Comparison of ENCODE assay signal across 9 mouse cellular contexts in the genomic region with DNA sequence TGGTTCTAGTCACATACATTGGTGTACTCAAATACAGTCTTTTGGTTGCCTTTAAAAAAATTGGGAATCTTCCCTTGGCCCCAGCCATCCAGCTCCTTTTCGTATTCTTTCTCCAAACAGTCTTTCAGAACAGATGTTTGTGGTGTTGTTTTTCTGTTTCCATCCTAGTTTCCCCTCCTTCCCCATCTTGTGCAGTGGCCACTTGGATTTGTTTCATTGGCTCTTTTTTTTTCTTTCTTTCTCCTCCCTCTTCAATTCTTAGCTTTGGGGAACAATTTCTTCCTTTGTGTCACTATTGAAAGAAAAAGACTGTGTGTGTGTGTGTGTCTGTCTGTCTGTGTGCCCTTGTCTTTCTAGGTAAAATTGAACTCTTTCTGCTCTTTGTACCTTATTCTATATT. TPM values are rescaled to one million over a fixed set of nuclear protein-coding genes. Genes with fewer than 3 reads are reported as not detected.
DNase-seq lines count a peak whose midpoint lies in the region; ATAC-seq and TF ChIP-seq lines count a peak whose summit lies in the region.
"Had no signal": no experiment of that assay in that cellular context is flagged by ENCODE, and none has a peak within 500 bp of the region (broad histone marks: within the 10 kb centered on the region; RNA-seq: fewer than 3 reads in every experiment).

No protein-coding gene starts in this region.

- H3K36me3 ChIP-seq in thymus, adult 2 months (ENCODE audit: control insufficient read depth, insufficient read depth, low read length) = peaks cover 29% of the 10 kb centered on the region
- H3K36me3 ChIP-seq in liver, embryonic 13.5 days = peaks cover 23% of the 10 kb centered on the region

- H3K9ac ChIP-seq in liver, embryonic 13.5 days = peak overlapping the region; percentile 78

- no peak for TF ChIP-seq CTCF in gastrocnemius, adult 2 months (IDR thresholded peaks at IDR 0.05)
- TF ChIP-seq CTCF in thymus, adult 2 months (IDR thresholded peaks at IDR 0.05; ENCODE audit: borderline replicate concordance, control insufficient read depth, extremely low read depth, insufficient read depth, low read length, poor library complexity) = no peak

- intact Hi-C loops in gastrocnemius, adult 2 months (cut with DNase I) = loop anchor here (5.0 kb wide), 2 partner anchors 33 to 292 kb away; partner anchors contain the start of gene Clk1

- peaks cover 20% of the 10 kb centered on the region for H3K4me1 ChIP-seq in thymus, adult 2 months (replicated peaks; ENCODE audit: control insufficient read depth, insufficient read depth, low read length)
- peaks cover 48% of the 10 kb centered on the region for H3K4me1 ChIP-seq in liver, embryonic 13.5 days (replicated peaks)

- no peak for ATAC-seq in liver, embryonic 13.5 days (ENCODE audit: low read depth)

- no peaks in the 10 kb centered on the region for H3K27me3 ChIP-seq in thymus, adult 2 months (ENCODE audit: control insufficient read depth, insufficient read depth, low read length)
- H3K27me3 ChIP-seq in liver, embryonic 13.5 days = no peaks in the 10 kb centered on the region

- H3K4me2 ChIP-seq in liver, embryonic 13.5 days = peak overlapping the region; percentile 77

- H3K9me3 ChIP-seq in liver, embryonic 13.5 days (replicated peaks) = no peaks in the 10 kb centered on the region

- H3K27ac ChIP-seq in gastrocnemius, adult 2 months = peak overlapping the region; percentile 96
- peak overlapping the region; percentile 95 for H3K27ac ChIP-seq in thymus, adult 2 months (ENCODE audit: control insufficient read depth, insufficient read depth, low read length)
- H3K27ac ChIP-seq in liver, embryonic 13.5 days = peak overlapping the region; percentile 96

- 17% methylated on average over 1 of the region's 1 CpGs for WGBS in thymus, adult 2 months
- WGBS in liver, embryonic 13.5 days (ENCODE audit: insufficient replicate concordance) = 27% methylated on average over 1 of the region's 1 CpGs

- H3K4me3 ChIP-seq in gastrocnemius, adult 2 months = peak overlapping the region; percentile 88
- peak overlapping the region; percentile 49; the same call in 1 of the 2 replicates for H3K4me3 ChIP-seq in thymus, adult 2 months (ENCODE audit: control insufficient read depth, insufficient read depth, low read length)
- H3K4me3 ChIP-seq in liver, embryonic 13.5 days (replicated peaks) = peak overlapping the region; percentile 78

- no peak for TF ChIP-seq POLR2A in thymus, adult 2 months (IDR thresholded peaks at IDR 0.05; ENCODE audit: control insufficient read depth, extremely low read depth, insufficient read depth, low read length, poor library complexity)

- no peak for DNase-seq in gastrocnemius, adult 2 months
- no peak for DNase-seq in gastrocnemius, postnatal 4 days (ENCODE audit: low spot score in 2 of 2)
- no peak for DNase-seq in thymus, adult 2 months
- DNase-seq in thymus, postnatal 25 days = no peak
- DNase-seq in liver, embryonic 13.5 days = no peak
- DNase-seq in frontal cortex, postnatal 10 days (ENCODE audit: low spot score in 2 of 2) = no peak
- DNase-seq in thymus, postnatal 36 days = no peak
- DNase-seq in Muller cell, postnatal 12 days (ENCODE audit: inconsistent ontology term) = no peak
- DNase-seq: B cell, adult 2 months had no signal

RNA-seq across cellular contexts. Expression of gene Cflar, which starts 3.1 kb away (rescaled TPM):
- total RNA-seq in gastrocnemius, adult 2 months (2021) = 10 to 100 TPM; 38.8 to 58.6 TPM
- 10 to 100 TPM; 49.6 to 54.3 TPM for total RNA-seq in gastrocnemius, postnatal 4 days (2021)
- 78.4 and 83.9 TPM in 2 replicates for polyA plus RNA-seq in thymus, adult 2 months (2012; rRNA removed)
- 12.7 and 16.3 TPM in 2 replicates for polyA plus RNA-seq in liver, embryonic 13.5 days (2015; fragmentation: Nextera tagmentation; extraction: Ambion mirVana)

RNA-seq across cellular contexts. Expression of gene Als2cr12, which starts 18.6 kb away (rescaled TPM):
- total RNA-seq in gastrocnemius, adult 2 months (2021) = not detected
- under 1 TPM in 1 of 2 experiments, not detected in 1; 0.36 TPM for total RNA-seq in gastrocnemius, postnatal 4 days (2021)
- polyA plus RNA-seq in thymus, adult 2 months (2012; rRNA removed) = 0.16 and 0.37 TPM in 2 replicates
- not detected in 2 replicates for polyA plus RNA-seq in liver, embryonic 13.5 days (2015; fragmentation: Nextera tagmentation; extraction: Ambion mirVana)
